Mouse (Mus musculus) C2C12 (cell line): ENCODE measurements around the gene Rnf31. TPM values are rescaled to one million over a fixed set of nuclear protein-coding genes. Genes with fewer than 3 reads are reported as not detected.

ENCODE experiments used
- H3K27me3 ChIP-seq: one replicate; pipeline ENCODE4 v1.6.1; 2011; ENCODE audit not compliant: control insufficient read depth, insufficient read depth, insufficient read length
- H3K36me3 ChIP-seq: one replicate; pipeline ENCODE4 v1.6.1; 2011; ENCODE audit not compliant: control insufficient read depth, insufficient read depth
- H3K4me3 ChIP-seq: one replicate; pipeline ENCODE4 v1.5.1; 2011; ENCODE audit warnings: mild to moderate bottlenecking, control low read depth; ENCODE audit not compliant: poor library complexity, insufficient read depth, severe bottlenecking
- H3K79me2 ChIP-seq: one replicate; pipeline ENCODE4 v1.6.1; 2011; ENCODE audit not compliant: control insufficient read depth, insufficient read depth
- H3K79me3 ChIP-seq: one replicate; pipeline ENCODE4 v1.6.1; 2011; ENCODE audit warnings: low read depth, control low read depth
- H3ac ChIP-seq: one replicate; pipeline ENCODE3; 2011; ENCODE audit warnings: low read depth; ENCODE audit not compliant: control insufficient read depth, insufficient read length
- CEBPB ChIP-seq: IDR thresholded peaks from one replicate; pipeline ENCODE4 v1.6.1; 2011; ENCODE audit warnings: low read depth, mild to moderate bottlenecking, control low read depth, moderate library complexity
- CTCF ChIP-seq: IDR thresholded peaks from one replicate; pipeline ENCODE4 v1.5.1; 2011; ENCODE audit not compliant: control insufficient read depth, insufficient read depth, insufficient read length
- FOSL1 ChIP-seq: IDR thresholded peaks from one replicate; pipeline ENCODE4 v1.8.0; 2011; ENCODE audit warnings: mild to moderate bottlenecking, low read length; ENCODE audit not compliant: poor library complexity, insufficient read depth, severe bottlenecking
- MAX ChIP-seq: IDR thresholded peaks from one replicate; pipeline ENCODE4 v1.6.1; 2011; ENCODE audit warnings: mild to moderate bottlenecking, control low read depth
- MYOD1 ChIP-seq: IDR thresholded peaks from one replicate; pipeline ENCODE4 v1.6.1; 2011; ENCODE audit warnings: low read depth; ENCODE audit not compliant: control insufficient read depth, insufficient read length
- MYOG ChIP-seq: IDR thresholded peaks from one replicate; pipeline ENCODE4 v1.6.1; 2011; ENCODE audit not compliant: control insufficient read depth, insufficient read length; ENCODE audit errors: extremely low read depth
- USF1 ChIP-seq: IDR thresholded peaks from one replicate; pipeline ENCODE4 v1.6.1; 2011; ENCODE audit warnings: low read depth, mild to moderate bottlenecking, control low read depth, moderate library complexity
- polyA plus RNA-seq: library from polyadenylated mRNA; unstranded; fragments of >200 nt; fragmentation: generic; extraction: Trizol; gene quantifications from one replicate; pipeline ENCODE4 v1.2.1, GENCODE M21; 2012; ENCODE audit warnings: missing spikeins

Rnf31 gene
- polyA plus RNA-seq, 1 experiment, result 9.4 TPM

DNA sequence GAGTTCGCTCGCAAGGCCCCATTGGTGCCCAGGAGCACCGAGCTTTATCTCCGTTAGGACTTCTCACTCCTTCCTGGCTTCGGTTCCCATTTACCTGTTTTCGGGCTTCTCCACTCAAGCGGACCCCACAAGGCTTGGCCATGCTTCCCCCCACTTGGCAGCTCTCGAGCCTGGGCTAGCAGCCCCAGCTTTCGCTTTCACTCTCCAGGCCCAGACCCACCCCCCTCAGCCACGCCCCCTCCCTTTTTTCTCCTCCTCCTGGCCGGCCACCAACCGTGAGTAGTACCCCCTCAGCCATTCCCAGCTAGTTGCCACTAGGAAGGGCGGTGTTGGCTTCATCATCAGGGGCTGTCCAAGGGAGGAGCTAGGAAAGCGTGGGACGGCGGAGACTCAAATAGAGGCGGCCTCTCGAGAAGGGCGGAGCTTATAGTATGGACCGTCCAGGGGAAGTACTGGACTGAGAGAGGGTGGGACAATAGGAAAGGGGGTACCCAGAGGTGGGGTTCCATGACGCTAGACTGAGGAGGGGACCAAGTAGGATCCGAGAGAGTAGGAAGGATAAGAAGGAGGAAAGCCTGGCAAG, 669 bp upstream of the Rnf31 start, which contains the start of gene Psme2:
Psme2 (minus strand) TSS at position 366 of the 583 bp plus-strand sequence.
- H3K79me3 ChIP-seq, result peaks cover 23% of the 10 kb centered on the region
- TF ChIP-seq USF1 (no peak), CEBPB (no peak), FOSL1 (no peak), MAX (no peak), MYOG (no peak)
- no peaks in the 10 kb centered on the region for H3K27me3 ChIP-seq
- H3K36me3 ChIP-seq, result peaks cover 30% of the 10 kb centered on the region
- peak within 1 kb of the TSS; percentile 89 for H3K4me3 ChIP-seq
- H3K79me2 ChIP-seq, result peaks cover 44% of the 10 kb centered on the region
- peak within 1 kb of the TSS; percentile 92 for H3ac ChIP-seq

DNA sequence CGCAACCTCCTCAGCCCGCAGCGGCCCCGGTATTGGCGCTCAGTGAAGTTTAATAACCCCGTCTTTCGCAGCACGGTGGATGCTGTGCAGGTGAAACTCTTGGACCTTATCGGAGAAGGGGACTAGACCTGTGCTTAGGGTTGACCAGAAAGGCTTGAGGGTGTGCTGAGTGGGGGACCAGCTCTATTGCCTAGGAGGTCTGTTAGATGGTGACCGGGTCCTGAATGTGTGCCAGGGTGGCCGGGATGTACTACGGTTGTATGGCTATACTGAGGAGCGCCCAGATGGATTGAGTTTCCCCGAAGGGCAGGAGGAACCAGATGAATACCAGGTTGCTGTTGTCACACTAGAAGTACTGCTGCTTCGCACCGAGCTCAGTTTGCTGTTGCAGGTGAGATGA, 718 bp downstream of the Rnf31 start:
- Histone ChIP-seq H3K79me2 (peaks cover 44% of the 10 kb centered on the region), H3ac (peak overlapping the region; percentile 92), H3K27me3 (no peaks in the 10 kb centered on the region), H3K4me3 (peak overlapping the region; percentile 89), H3K79me3 (peaks cover 23% of the 10 kb centered on the region), H3K36me3 (peaks cover 42% of the 10 kb centered on the region)
- TF ChIP-seq MYOD1 (no peak), MAX (no peak), CEBPB (no peak), USF1 (no peak), FOSL1 (no peak), MYOG (no peak), CTCF (no peak)

DNA sequence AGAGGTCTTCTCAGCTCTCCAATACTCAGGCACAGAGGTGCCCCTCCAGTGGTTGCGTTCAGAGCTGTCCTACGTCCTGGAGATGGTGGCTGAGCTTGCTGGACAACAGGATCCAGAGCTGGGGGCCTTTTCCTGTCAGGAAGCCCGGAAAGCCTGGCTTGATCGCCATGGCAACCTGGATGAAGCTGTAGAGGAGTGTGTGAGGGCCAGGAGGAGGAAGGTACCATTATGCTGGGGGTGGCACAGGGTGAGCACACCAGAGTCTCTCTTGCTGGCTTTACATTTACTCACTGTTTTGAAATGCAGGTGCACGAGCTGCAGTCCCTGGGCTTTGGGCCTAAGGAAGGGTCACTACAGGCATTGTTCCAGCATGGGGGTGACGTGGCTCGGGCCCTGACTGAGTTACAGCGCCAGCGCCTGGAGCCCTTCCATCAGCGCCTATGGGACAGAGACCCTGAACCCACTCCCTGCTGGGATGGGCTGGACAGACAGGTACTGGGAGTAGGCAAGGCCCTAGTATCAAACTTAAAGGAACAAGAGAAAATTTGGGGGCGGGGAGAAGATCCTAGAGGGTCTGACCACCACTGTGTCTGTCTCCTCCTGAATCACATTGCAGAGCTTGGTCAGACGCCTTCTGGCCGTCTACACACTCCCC, 4.7 kb downstream of the Rnf31 start:
- no peak overlapping the region for H3K4me3 ChIP-seq
- no peaks in the 10 kb centered on the region for H3K27me3 ChIP-seq
- H3K79me2 ChIP-seq, result peaks cover 28% of the 10 kb centered on the region
- TF ChIP-seq MYOD1 (no peak), CEBPB (no peak), MYOG (no peak), CTCF (no peak), USF1 (no peak), MAX (no peak), FOSL1 (no peak)
- no peak overlapping the region for H3ac ChIP-seq
- peaks cover 17% of the 10 kb centered on the region for H3K79me3 ChIP-seq
- peaks cover 65% of the 10 kb centered on the region for H3K36me3 ChIP-seq

GRCm38 (mm10) chr14:55598521-55599390, 7.2 kb downstream of the Rnf31 start:
- no peak for TF ChIP-seq USF1
- TF ChIP-seq CTCF, result no peak
- TF ChIP-seq FOSL1, result no peak
- no peak for TF ChIP-seq CEBPB
- no peak for TF ChIP-seq MYOD1
- TF ChIP-seq MYOG, result no peak
- TF ChIP-seq MAX, result no peak
- H3K36me3 ChIP-seq, result peaks cover 85% of the 10 kb centered on the region
- H3K79me2 ChIP-seq, result peaks cover 6% of the 10 kb centered on the region
- no peak overlapping the region for H3ac ChIP-seq
- H3K4me3 ChIP-seq, result no peak overlapping the region
- H3K27me3 ChIP-seq, result no peaks in the 10 kb centered on the region
- H3K79me3 ChIP-seq, result no peaks in the 10 kb centered on the region

DNA sequence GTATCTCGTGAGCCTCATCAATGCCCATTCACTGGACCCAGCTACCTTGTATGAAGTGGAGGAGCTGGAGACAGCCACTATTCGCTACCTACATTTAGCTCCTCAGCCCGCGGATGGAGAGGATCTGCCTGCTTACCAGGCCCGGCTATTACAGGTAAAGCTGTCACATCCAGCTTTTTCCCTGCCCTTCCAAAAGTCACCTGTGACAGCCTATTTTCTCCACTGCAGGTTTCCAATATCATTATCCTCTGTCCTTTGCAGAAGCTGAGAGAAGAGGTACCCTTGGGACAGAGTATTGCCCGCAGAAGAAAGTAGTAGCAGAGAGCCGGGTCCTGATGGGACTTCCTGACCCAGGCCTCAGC, 11.7 kb downstream of the Rnf31 start, which contains the start of gene Irf9:
Irf9 (plus strand) TSS at position 301 of the 362 bp plus-strand sequence.
- Histone ChIP-seq H3K4me3 (no peak within 1 kb of the TSS), H3K79me3 (no peaks in the 10 kb centered on the region), H3K36me3 (peaks cover 70% of the 10 kb centered on the region), H3K27me3 (no peaks in the 10 kb centered on the region), H3ac (no peak within 1 kb of the TSS), H3K79me2 (no peaks in the 10 kb centered on the region)
- TF ChIP-seq MYOG (no peak), USF1 (no peak)
